In genomic region chr9:86742959-86743911, GRCm38 (mm10) we compare ENCODE assay signal across 9 mouse cellular contexts. TPM values are rescaled to one million over a fixed set of nuclear protein-coding genes. Genes with fewer than 3 reads are reported as not detected.
DNase-seq lines count a peak whose midpoint lies in the region; ATAC-seq lines count a peak whose summit lies in the region.
"Had no signal": no experiment of that assay in that cellular context is flagged by ENCODE, and none has a peak within 500 bp of the region (broad histone marks: within the 10 kb centered on the region; RNA-seq: fewer than 3 reads in every experiment).

TSS of gene Prss35 (plus strand) at chr9:86743649.

- no peak for DNase-seq in heart, postnatal 36 days
- peak; percentile 86 to 90 for DNase-seq in adrenal gland, adult (ENCODE audit: inconsistent age in 2 of 2, low spot score in 1 of 2)
- peak; percentile 79 for DNase-seq in forebrain, embryonic 11.5 days (ENCODE audit: low spot score)
- DNase-seq in spleen, adult 12 weeks (ENCODE audit: low spot score): no peak
- DNase-seq in cerebellum, adult 8-10 months: no peak

- H3K4me1 ChIP-seq in heart, embryonic 13.5 days: peaks cover 35% of the 10 kb centered on the region
- peaks cover 8% of the 10 kb centered on the region; the same call in 1 of the 2 replicates for H3K4me1 ChIP-seq in forebrain, embryonic 11.5 days (replicated peaks; ENCODE audit: control insufficient read depth, insufficient read depth, low read length)
- H3K4me1 ChIP-seq in intestine, embryonic 16.5 days (ENCODE audit: control insufficient read depth, insufficient read depth, low read length): 0 out of 2 replicates have a peak, but pooled peaks cover 2% of the 10 kb centered on the region
- peaks cover 10% of the 10 kb centered on the region for H3K4me1 ChIP-seq in midbrain, embryonic 15.5 days

- ATAC-seq in heart, embryonic 13.5 days (ENCODE audit: extremely low read depth, insufficient number of reproducible peaks, low FRiP score, low TSS enrichment): peak; percentile 67; the same call in 1 of the 2 replicates
- peak; percentile 86 for ATAC-seq in forebrain, embryonic 11.5 days (replicated peaks; ENCODE audit: low FRiP score)
- peak; percentile 56 for ATAC-seq in intestine, embryonic 16.5 days
- ATAC-seq in midbrain, embryonic 15.5 days (replicated peaks): peak; percentile 87

- H3K4me2 ChIP-seq in heart, embryonic 13.5 days: peak within 1 kb of the TSS; percentile 71
- peak within 1 kb of the TSS; percentile 68 for H3K4me2 ChIP-seq in forebrain, embryonic 11.5 days (ENCODE audit: low read depth, low read length, severe bottlenecking)
- peak within 1 kb of the TSS; percentile 45 for H3K4me2 ChIP-seq in intestine, embryonic 16.5 days (ENCODE audit: low read depth, low read length)
- H3K4me2 ChIP-seq in midbrain, embryonic 15.5 days: peak within 1 kb of the TSS; percentile 88

- no peaks in the 10 kb centered on the region for H3K36me3 ChIP-seq in heart, embryonic 13.5 days
- no peaks in the 10 kb centered on the region for H3K36me3 ChIP-seq in forebrain, embryonic 11.5 days (ENCODE audit: control insufficient read depth, insufficient read depth, low read length)
- H3K36me3 ChIP-seq in intestine, embryonic 16.5 days (ENCODE audit: control insufficient read depth, insufficient read depth, low read length): no peaks in the 10 kb centered on the region
- no peaks in the 10 kb centered on the region for H3K36me3 ChIP-seq in midbrain, embryonic 15.5 days (replicated peaks)

- H3K27ac ChIP-seq in heart, embryonic 13.5 days (replicated peaks): peak within 1 kb of the TSS; percentile 26
- no peak within 1 kb of the TSS for H3K27ac ChIP-seq in forebrain, embryonic 11.5 days (ENCODE audit: low read depth, low read length)
- no peak within 1 kb of the TSS for H3K27ac ChIP-seq in intestine, embryonic 16.5 days (ENCODE audit: low read length)
- no peak within 1 kb of the TSS for H3K27ac ChIP-seq in midbrain, embryonic 15.5 days

- peak within 1 kb of the TSS; percentile 81 for H3K9ac ChIP-seq in heart, embryonic 13.5 days
- peak within 1 kb of the TSS; percentile 39 for H3K9ac ChIP-seq in forebrain, embryonic 11.5 days (ENCODE audit: low read length)
- H3K9ac ChIP-seq in intestine, embryonic 16.5 days (ENCODE audit: low read depth, low read length): peak within 1 kb of the TSS; percentile 53
- peak within 1 kb of the TSS; percentile 44 for H3K9ac ChIP-seq in midbrain, embryonic 15.5 days

- H3K9me3 ChIP-seq in heart, embryonic 13.5 days: no peaks in the 10 kb centered on the region
- no peaks in the 10 kb centered on the region for H3K9me3 ChIP-seq in forebrain, embryonic 11.5 days (ENCODE audit: control insufficient read depth, low read length)
- no peaks in the 10 kb centered on the region for H3K9me3 ChIP-seq in intestine, embryonic 16.5 days (ENCODE audit: control insufficient read depth, low read length)
- no peaks in the 10 kb centered on the region for H3K9me3 ChIP-seq in midbrain, embryonic 15.5 days

- 6% methylated on average over 19 of the region's 19 CpGs for WGBS in heart, embryonic 13.5 days
- 3% methylated on average over 19 of the region's 19 CpGs for WGBS in forebrain, embryonic 11.5 days
- WGBS in intestine, embryonic 16.5 days: 8% methylated on average over 19 of the region's 19 CpGs
- WGBS in midbrain, embryonic 15.5 days: under 1% methylated on average over 19 of the region's 19 CpGs

- no peaks in the 10 kb centered on the region for H3K27me3 ChIP-seq in heart, embryonic 13.5 days (replicated peaks)
- H3K27me3 ChIP-seq in forebrain, embryonic 11.5 days (ENCODE audit: control insufficient read depth, insufficient read depth, low read length): no peaks in the 10 kb centered on the region
- H3K27me3 ChIP-seq in intestine, embryonic 16.5 days (replicated peaks; ENCODE audit: control insufficient read depth, insufficient read depth, low read length): 0 out of 2 replicates have a peak, but pooled peaks cover 3% of the 10 kb centered on the region
- H3K27me3 ChIP-seq in midbrain, embryonic 15.5 days (replicated peaks): no peaks in the 10 kb centered on the region

- H3K4me3 ChIP-seq in heart, embryonic 13.5 days: peak within 1 kb of the TSS; percentile 56
- H3K4me3 ChIP-seq in forebrain, embryonic 11.5 days (ENCODE audit: low read depth, low read length): peak within 1 kb of the TSS; percentile 27
- peak within 1 kb of the TSS; percentile 38 for H3K4me3 ChIP-seq in intestine, embryonic 16.5 days (ENCODE audit: low read length)
- peak within 1 kb of the TSS; percentile 42 for H3K4me3 ChIP-seq in midbrain, embryonic 15.5 days

- intact Hi-C loops in heart, postnatal 36 days (cut with DNase I): loop anchor here (5.0 kb wide), 1 partner anchor 101 kb away; no protein-coding TSS in a partner anchor

RNA-seq across cellular contexts. Expression of gene Prss35, which starts in this region (rescaled TPM):
- 30.6 and 38.0 TPM in 2 replicates for polyA plus RNA-seq in heart, embryonic 13.5 days (2015; fragmentation: Nextera tagmentation; extraction: Ambion mirVana)
- under 1 TPM; 0.27 to 0.42 TPM for total RNA-seq in heart, postnatal 36 days (2021)
- 2.0 and 2.3 TPM in 2 replicates for polyA plus RNA-seq in forebrain, embryonic 11.5 days (2014; fragmentation: Nextera tagmentation; extraction: Ambion mirVana)
- polyA plus RNA-seq in intestine, embryonic 16.5 days (2015; fragmentation: Nextera tagmentation; extraction: Ambion mirVana): 15.2 and 16.0 TPM in 2 replicates
- polyA plus RNA-seq in midbrain, embryonic 15.5 days (2015; fragmentation: Nextera tagmentation; extraction: Ambion mirVana): 4.3 and 4.8 TPM in 2 replicates
- total RNA-seq: MEL had no signal

Comparison
In these comparisons a context has a peak if more than half of its experiments do, and no peak if none do; other contexts are left out.
1. DNase-seq: peak in adrenal gland, adult (2 of 2) and forebrain, embryonic 11.5 days (single experiment); none in heart, postnatal 36 days (0 of 2), spleen, adult 12 weeks (single experiment) and cerebellum, adult 8-10 months (single experiment).
2. Peak in every context shown above with its lines, with median percentiles within 50 percentile points of each other: ATAC-seq, H3K4me2 ChIP-seq, H3K4me3 ChIP-seq and H3K9ac ChIP-seq.